Mouse (Mus musculus) heart, postnatal 14 days (tissue): ENCODE measurements at regions not wholly inside any gene's neighbourhood (a gene's known extent, or its start where the extent isn't known, plus 50 kb on each side); places are given as distances from the start of the nearest gene placed in this dataset.
A peak's percentile ranks its signal among the peaks of the same experiment; 100 is the strongest.

Experiments used
- DNase-seq, 2 experiments: peaks; one replicate each; pipeline ENCODE4 v3.0.0; 2021 to 2022
- intact Hi-C: fragments of 180-260 bp; cut with DNase I; formaldehyde crosslinking; loops from one replicate; pipeline ENCODE4 v1.15.1; 2025

DNA sequence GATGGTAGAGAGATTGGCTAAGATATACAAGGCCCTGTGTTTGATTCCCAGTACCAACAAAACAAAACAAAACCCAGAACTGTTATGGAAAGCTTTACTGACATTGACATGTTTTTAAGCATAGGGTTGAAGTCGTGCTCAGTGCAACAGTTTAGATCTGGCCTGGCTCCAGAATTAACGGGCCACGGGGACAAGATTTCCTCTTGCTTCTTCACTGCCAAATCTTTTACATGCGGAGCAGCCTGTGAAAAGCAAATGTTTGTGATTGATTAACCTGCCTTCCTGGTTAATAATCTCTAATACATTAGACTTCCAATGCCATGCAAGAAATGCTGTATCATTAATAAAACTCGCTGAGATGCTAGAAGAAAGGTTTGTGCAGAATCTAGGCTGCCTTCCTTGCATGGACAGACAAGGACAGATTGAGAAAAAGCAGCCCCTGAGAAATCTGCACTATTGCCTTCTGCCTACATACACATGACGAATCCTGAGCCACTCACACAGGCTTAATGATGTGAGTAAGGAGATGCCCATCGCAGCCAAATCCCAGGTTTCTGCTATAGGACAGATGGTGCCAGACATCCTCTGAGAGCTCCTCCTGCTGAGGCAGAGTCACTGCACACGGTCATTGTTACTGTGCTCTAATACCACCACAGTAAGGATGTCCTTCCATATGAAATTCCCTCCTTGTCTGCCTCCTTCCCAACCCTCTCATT, 697.2 kb upstream of the Tmem132c start:
- intact Hi-C loops, result no loop called here
- DNase-seq, result no peak

DNA sequence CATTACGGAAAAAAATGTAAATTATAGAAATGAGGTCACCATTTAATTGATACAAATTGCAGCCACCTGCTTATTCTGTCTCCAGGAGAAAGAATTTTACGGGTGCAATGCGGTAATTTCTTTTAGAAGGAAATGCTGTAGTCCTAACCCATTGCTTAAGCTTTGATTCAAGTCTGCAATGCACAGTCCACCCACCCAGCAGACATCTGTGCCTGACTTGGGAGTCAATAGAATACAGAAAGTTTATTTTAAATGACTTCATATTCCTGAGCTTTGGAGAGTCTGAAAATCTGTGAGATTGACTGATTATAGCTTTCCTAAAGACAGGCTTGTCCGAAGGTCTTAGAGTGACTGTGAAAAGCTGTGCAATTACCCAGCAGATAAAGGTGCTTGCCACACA, 693.8 kb upstream of the Tmem132c start:
- intact Hi-C loops, result no loop called here
- no peak for DNase-seq

DNA sequence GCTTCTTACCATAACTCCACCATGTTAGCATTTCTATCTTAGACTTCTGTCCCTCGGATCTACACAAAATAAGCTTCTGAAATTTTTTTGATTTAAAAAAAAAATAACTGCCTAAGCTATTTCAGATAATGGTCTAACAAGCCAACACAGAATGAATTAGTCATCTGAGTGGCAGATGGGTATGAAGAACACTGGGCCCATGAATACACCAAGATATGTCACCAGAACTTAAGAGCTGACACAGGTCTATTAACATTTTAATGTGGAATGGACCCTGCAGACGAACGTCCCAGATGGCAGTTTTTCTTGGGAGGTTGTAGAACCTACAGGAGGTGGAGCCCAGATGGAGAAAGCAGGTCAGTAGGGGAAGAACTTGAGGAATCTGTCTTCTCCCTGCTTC, 689.9 kb upstream of the Tmem132c start:
- intact Hi-C loops, result no loop called here
- DNase-seq, result no peak

DNA sequence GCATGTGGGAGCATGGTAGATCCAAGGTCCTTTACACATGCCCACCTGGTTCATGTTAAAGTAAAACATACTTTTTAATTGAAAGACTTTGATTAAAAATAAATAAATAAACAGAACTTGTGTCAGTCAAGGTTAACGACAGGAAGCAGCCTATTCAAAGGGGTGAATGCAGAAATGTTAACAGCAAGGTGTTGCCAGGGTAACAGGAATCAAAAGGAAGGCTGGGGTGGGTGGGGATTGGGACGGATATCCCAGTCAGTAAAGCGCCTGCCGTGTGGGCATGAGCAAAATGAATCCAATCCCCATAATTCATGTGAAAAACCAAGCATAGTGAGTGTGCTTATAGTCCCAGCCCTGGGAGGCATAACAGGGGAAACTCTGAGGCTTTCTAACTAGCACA, 682.6 kb upstream of the Tmem132c start:
- intact Hi-C loops, result no loop called here
- no peak for DNase-seq

DNA sequence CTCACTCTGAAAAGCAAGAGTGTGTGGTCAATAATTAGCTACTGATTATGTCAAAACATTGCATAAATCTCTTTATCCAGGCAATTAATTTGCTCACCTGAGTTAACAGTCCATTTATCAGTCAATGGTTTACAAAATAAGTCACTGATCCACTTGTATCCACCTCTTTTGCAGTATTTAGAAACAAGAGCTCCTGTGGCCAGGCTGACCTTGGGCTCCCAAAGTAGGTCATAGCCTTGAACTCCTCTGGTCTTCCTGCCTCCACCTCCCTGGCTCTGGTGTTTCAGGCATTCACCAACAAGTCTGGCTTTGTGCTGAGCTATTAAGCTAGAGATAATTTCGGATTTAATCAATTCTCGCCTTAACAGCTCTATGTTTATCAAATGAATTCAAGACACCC, 675.8 kb upstream of the Tmem132c start:
- intact Hi-C loops, result no loop called here
- DNase-seq, result no peak

DNA sequence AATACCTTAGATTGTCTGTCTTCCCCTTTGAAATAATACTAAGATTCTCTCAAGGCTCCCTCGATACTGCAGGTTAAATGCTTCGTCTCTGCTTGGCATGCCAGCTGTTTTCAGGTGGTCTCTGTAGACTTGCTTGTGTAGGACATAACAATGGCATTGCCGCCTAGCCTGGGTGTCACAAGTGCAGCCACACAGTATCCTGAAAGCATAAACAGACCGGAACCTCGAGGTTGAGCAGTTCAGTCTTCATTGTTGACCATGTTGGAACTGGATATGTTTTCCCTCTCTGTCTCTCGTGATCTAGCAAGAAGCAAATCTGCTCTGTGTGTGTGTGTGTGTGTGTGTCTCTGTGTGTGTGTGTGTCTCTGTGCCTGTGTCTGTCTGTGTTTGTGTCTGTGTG, 675.4 kb upstream of the Tmem132c start:
- intact Hi-C loops, result no loop called here
- no peak for DNase-seq

DNA sequence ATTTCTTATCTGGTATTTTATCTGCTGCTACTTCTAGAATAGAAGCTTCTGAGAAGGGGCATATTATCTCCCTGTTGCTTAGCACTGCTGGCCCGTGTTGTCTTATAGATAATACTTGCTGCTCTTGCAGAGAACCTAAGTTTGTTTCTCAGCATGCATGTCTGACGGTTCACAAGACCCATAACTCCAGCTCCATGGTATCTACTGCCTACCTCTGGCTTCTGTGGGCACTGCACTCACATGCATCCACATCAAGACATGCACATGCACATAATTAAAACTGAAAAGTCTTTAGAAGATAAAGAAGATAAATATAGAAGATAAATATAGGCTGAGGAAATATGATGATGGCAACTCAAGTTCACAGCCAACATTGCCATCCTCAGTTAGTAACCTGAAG, 667.8 kb upstream of the Tmem132c start:
- DNase-seq, result no peak
- intact Hi-C loops, result no loop called here

DNA sequence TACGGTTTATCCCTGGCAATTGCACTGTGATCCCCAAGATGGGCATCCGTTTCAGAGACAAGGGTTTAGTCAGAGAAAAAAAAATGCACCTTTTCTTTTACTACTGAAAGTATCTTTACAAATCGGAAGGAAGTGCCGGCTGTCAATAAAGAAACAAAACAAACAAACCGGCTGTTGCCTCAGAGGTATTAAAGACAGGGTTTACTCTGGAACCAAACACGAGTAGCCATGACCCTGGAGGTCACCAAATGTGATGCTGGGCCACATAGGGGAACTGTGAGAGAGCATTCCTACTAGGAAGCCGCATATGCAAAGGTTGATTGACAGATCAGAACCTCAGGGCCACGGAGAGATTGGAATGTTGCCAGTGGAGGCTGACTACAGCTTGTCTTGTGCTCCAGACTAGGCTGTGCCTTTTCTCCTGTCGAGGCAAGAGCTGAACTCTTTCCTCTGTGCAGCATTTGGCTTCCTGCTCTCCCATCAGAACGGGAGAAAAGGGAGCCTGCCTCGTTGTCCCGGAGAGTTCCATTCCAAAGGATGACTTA, 643.8 kb upstream of the Tmem132c start:
- intact Hi-C loops, result no loop called here
- DNase-seq, result no peak

DNA sequence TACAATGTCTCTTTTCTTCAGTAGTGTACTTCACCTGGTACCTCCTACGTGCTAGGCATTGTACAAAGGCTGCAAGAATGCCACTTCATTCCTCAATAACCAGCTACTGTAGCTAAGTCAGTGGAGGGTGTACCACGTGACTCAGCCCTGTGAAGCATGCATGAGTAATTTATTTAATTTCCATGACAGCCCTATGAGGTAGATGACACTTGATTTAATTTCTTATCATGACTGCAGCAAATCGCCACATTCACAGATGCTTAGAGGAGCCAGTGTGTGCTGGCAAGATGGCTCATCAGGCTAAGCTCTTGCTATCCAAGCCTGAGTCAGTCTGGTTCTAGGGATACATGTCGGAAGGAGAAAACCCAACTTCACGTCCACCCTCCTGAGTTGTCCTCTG, 642.0 kb upstream of the Tmem132c start:
- intact Hi-C loops, result no loop called here
- DNase-seq, result no peak

DNA sequence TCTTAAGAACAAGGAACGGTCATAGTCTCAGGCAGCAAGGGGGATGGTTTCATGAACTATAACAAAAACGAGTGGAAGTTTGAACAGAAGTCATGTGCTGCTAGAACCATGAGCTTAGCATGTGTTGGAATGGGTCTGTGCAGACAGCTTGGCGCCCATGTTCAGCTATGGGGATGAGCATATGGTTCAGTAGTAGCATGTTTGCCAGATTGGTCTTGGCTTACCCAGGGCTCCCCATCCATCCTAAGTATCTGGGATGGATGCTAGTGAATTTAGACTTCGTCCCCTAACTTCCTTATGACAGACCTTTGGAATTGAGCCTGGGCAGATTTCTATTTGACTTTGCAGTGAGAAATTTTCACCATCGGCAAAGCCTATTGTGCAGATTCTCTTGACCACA, 634.9 kb upstream of the Tmem132c start:
- intact Hi-C loops, result no loop called here
- no peak for DNase-seq

DNA sequence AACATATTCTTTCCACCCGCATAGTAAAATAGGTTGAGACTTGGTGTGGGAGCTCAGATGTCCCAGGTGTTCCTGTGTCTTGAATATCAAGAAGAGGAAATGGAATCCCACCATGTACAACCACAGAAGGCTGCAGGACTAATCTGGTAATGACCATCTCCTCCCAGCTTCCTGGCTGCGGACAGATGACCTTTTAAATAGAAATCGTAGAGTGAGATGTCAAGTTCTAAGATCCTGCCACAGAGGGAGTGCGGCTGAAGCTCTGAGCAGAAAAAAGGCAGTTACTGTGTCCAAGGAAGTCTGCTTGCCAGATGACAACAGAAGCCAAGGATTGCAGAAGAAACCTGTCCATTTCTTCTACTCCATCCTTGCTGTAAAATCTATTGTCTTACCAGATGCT, 629.0 kb upstream of the Tmem132c start:
- no peak for DNase-seq
- intact Hi-C loops, result no loop called here

DNA sequence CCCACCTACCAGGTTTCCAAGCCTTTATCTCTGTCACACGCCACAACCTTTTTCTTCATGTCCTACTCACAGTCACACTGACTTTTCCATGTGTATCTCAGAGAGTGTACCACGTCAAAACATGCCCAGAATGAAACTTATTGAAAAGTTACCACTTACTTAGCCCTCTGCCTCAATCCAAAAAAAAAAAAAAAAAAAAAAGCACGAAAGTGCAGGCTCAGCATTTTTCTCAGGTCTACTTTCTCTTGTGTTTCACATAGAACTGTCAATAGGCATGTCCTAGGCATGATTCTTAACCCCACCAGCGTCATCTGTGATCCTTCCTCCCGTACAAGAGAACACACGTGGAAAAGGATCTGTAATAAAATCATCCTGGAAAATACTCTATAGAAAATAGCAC, 619.1 kb upstream of the Tmem132c start:
- intact Hi-C loops, result no loop called here
- no peak for DNase-seq

DNA sequence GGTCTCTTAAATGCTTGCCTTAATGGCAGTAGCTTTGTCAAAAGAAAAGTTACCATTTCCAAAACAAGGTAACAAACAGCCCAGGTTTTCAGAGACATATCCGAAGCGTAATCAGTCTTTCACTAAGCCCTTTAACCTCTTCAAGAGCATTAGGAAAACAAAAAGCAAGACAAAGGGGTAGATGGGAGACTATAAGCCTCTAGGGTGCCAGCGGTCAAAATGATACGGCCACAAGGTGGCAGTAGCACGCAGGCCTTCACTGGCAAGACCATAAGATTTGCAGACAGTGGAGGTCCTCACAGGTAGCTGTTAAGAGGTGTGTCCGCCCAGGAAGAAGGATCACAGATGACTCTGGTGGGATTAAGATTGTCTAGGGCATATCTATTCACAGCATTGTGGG, 618.4 kb upstream of the Tmem132c start:
- DNase-seq, result peak; percentile 4 to 43
- intact Hi-C loops, result no loop called here

DNA sequence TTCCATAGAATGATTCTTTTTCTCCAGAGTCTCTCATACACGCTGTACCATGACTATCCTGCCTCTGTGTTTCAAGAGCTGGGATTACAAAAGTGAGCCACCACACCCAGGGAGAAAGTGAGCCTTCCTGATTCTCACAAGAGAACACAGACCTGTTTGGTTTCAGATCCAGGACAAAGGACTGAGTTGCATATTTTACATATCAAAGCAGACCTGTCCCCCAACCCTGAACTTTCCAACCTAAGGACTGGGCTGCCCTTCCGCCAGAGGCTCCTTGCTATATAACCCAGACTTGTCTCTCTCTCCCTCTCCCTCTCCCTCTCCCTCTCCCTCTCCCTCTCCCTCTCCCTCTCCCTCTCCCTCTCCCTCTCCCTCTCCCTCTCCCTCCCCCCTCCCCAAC, 611.8 kb upstream of the Tmem132c start:
- DNase-seq, result no peak
- intact Hi-C loops, result loop anchor here (5.0 kb wide), 1 partner anchor 48 kb away; no protein-coding TSS in a partner anchor

DNA sequence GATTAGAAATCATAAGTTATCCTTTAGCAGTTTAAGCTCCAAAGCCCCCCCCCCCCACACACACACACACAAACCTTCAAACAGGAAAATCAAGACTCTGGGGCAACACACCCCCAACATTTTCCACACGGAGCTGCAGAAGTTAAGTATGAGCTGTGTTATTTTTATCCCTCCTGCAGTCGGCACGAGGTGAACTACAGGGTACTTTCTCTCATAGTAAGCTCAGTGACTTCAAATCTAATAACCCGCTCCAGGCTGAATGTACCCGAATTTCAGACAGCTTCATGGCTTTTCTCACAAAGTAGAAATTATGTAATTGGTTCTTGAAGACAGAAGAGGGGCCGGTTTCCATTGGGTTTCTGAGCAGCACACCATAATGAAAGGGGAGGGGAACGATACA, 591.2 kb upstream of the Tmem132c start:
- DNase-seq, result no peak
- intact Hi-C loops, result no loop called here

DNA sequence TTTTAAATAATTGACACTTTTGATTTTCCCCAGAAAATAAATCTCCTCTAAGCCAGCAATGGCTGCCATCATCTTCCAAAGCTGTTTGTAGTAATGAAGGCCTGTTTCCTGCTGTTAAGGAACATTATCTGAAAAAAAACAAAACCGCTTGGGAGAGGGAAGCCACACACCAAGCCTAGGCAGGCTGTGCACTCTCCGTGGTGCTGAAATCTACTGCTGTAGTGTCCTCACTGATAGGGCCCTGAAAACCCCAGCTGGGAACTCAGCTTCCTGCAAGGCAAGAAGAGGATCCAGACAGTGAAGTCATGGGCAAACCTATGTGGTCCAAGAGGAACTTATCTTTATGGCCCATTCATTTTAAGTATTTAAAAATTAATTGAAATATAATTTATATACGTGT, 590.2 kb upstream of the Tmem132c start:
- intact Hi-C loops, result no loop called here
- DNase-seq, result peak; percentile 31 to 51

DNA sequence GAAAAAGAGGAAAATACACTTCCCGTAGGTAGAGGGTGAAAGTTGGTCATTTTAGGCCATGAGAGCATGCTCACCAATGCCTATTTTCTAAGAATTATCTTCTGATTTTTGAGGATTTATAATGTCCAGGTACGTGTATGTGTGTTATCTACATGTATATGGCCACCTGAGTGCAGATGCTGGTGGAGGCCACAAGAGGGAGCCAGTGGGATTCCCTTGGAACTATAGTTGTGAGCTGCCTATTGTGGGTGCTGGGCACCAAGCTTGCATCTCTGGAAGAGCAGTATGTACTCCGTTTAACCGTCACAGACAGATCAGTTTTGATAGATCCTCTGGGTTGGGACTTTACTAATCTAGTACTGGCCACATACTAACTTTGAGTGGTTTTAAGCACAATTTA, 579.0 kb upstream of the Tmem132c start:
- no peak for DNase-seq
- intact Hi-C loops, result no loop called here

DNA sequence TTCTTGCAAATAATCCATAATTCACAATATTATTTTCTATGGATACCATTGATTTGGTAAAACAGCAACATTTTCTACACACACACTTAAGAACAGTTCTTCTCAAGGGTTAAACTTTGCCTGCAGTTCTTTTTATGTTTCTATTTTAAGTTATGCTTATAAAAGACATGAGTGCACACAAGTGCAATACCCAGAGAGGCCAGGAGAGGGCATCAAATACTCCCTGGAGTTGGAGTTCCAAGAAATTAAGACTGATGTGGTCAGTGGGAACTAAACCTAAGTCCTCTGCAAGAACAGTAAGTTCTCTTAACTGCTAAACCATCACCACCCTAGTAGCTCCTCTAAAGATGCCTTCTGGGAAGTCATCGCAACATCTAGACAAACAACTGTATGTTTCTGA, 570.5 kb upstream of the Tmem132c start:
- intact Hi-C loops, result no loop called here
- peak in 1 of 2 experiments; percentile 24 for DNase-seq

DNA sequence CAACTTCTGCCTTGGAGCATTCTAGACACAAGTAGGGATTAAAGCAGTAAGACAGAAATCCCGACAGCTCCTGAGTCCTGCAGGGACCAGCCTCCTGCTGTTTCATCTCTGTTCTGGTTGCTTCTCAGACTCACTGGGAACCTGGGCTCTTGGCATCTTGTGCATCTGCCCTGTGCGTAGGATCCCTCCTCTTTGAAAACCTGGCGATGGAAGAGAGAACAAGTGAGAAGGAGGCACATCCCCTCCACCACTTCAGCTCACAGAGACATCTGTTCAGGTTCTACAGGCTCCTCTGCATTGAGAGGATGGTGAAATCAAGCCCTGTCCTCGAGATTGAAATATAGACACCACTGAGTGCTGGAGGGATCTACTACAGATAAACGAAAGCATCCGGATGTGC, 561.3 kb upstream of the Tmem132c start:
- intact Hi-C loops, result no loop called here
- DNase-seq, result no peak

DNA sequence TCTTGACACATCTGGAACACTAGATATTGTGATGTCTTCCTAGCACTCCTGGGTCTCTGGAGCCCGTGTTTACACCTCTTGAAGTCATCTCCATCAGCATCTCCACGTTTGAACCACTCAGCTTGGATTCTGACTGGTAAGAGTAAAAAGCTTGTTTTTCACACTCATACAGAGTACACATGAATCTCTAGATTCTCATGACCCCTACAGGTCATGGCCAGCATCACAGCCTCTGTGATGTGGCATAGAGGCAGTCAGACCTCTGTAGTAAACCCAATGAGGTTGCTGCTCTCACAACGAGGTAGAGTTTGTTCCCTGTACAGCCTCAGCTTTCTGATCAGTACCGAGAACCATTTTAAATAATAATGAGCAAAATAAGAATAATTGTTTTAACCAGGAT, 542.3 kb upstream of the Tmem132c start:
- intact Hi-C loops, result no loop called here
- no peak for DNase-seq

DNA sequence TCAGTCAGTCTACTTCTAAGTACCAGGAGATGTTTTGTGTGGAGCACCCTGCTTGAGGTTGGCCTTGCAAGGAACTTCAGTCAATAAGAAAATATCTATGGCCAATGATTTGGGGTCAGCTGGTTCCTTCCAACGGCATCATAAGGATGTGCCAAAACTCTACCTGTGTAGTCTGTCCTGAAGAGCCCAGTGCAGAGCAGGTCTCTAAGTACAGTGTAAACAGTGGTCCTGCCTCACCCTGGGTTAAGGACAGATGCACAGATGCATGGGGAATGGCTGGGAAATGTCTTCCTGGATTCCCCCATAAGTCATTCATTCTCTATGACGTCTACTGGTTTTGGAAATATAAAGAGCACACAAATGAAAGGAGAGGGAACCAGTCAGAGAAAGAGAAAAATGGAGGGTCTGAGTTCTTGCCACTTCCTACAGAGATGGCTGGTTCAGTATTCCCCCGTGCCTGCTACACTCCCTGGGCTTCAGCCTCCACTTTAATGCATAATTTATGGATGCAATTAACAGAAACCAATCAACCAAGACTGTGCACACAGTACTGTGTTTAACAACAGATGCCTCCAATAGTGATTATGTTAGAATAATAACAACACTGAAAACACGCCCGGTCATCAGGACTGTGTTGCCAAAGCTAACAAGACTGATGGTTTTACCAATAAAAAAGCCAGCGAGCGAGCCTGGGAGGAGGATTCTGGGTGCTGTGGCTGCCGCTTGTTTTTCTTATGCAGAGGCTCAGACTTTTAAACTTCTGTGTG, 537.9 kb upstream of the Tmem132c start:
- no peak for DNase-seq
- intact Hi-C loops, result no loop called here

DNA sequence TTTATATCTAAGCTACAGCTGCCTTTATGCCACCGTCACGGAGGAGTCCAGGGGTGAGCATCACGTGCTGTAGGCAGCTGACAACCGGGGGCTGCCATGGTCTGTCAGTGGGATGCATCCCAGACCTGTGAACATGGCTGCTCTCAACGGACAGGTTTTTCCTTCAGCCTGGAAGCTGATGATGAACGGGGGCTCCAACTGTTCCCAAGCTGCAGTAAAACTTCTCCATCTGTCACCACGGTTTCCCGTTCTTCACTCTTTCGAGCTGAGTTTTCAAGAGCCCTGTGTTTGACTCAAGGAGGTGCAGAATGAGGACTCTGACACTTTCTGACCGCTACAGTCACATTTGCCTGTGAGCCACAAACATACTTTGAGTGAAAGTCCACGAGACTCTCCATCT, 535.7 kb upstream of the Tmem132c start:
- intact Hi-C loops, result no loop called here
- no peak for DNase-seq
